Mouse (Mus musculus): Measurements from ENCODE around the gene Higd2a.
A peak's percentile ranks its signal among the peaks of the same experiment; 100 is the strongest.

Gene Higd2a

DNA sequence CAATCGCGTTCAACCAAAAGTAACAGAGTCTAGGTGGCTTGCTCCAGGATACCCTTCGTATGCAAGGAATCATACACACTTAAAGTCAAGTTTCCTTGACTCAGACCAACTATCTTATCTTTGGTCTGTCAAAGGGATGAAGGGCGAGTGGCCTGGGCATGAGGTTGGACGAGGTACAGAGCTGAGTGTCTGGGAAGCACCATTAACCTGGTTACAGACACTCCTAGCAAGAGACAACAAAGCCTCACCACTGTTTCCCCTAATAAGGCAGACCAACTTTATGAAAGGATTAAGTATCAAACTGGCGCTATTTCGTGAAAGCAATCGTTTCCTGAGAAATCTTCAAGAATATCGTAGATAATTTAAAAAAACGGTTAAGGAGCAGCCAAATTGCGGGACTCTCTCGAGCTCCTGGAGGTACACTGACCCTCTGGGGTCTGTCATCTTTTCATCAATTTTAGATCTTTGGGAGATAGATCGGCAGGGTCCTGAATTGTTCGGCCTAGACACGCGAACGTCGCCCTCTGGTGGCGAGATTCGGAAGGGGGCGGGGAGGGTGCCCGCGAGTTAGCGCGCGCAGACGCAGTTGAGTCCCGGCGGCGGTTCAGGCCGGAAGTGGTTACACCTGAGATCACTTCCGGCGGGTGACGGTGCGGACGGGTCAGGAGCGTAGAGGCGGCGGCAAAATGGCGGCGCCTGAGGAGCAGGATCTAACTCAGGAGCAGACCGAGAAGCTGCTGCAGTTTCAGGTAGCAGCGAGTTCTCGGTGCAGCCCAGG, 31.3 kb downstream of the Higd2a start, which contains the start of gene Faf2:
TSS of gene Faf2 (plus strand) at position 630 of the 778 bp plus-strand sequence.
- DNase-seq (ENCODE audit: low spot score) = peak; percentile 94

- peak; percentile 37 for DNase-seq (ENCODE audit: low spot score)
Measured at GRCm38 (mm10) chr13:54621960-54622521, 32.0 kb downstream of the Higd2a start.

DNA sequence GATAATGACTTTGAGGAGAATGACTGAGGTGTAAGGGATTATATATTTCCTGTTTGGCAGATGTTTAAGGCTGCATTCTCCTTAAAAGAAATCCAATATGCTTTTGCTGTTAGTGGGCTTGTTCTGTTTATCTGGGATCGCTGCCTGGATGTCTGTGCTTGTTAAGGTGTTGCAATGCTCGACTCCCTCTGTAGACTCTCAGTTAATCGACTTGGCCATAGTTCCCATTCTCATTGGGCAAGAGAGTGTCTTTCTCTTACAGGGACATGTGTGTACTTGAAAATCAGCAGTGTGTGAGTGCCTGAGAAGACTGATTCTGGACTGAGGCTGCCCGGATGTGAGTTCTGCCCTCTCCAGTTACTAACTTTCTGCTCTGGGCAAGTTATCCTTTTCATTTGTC, 39.1 kb downstream of the Higd2a start:
- peak; percentile 94 for DNase-seq (ENCODE audit: low spot score)

- peak; percentile 25 for DNase-seq (ENCODE audit: low spot score)
Measured at GRCm38 (mm10) chr13:54632731-54633277, 42.8 kb downstream of the Higd2a start.

DNA sequence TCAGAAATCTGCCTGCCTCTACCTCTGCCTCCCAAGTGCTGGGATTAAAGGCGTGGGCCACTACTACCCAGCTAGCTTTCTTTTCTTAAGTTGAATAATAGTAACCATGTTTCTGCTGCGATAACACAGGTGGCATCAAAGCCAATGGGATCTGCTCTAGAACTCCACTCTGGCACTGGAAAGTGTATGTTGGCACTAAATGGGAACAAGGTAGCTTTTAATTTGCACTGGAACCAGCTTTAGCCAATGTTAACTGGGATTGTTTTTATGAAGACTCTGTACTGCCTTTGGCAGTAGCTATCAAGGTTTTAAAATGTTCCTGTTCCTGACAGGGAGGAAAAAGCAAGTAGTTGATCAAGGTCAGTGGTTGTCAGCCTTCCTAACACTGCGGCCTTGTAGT, 45.0 kb downstream of the Higd2a start:
- no peak for DNase-seq (ENCODE audit: low spot score)
